Mouse (Mus musculus) bone marrow macrophage, adult 2 months (primary cell): Measurements from ENCODE around the gene Rtp3.

Experiments
- CTCF ChIP-seq: IDR thresholded peaks from 2 replicates; pipeline ENCODE4 v1.5.1; 2012; ENCODE audit warnings: low read depth, mild to moderate bottlenecking, low read length, moderate library complexity
- POLR2A ChIP-seq: IDR thresholded peaks from 2 replicates; pipeline ENCODE4 v1.6.1; 2012; ENCODE audit warnings: mild to moderate bottlenecking, low read depth, low read length, borderline replicate concordance

GRCm38 (mm10) chr9:110989543-110989942, 840 bp downstream of the Rtp3 start:
- TF ChIP-seq CTCF (no peak), POLR2A (no peak)
